Mouse (Mus musculus): ENCODE measurements around the gene Calhm2.

Calhm2 gene

DNA sequence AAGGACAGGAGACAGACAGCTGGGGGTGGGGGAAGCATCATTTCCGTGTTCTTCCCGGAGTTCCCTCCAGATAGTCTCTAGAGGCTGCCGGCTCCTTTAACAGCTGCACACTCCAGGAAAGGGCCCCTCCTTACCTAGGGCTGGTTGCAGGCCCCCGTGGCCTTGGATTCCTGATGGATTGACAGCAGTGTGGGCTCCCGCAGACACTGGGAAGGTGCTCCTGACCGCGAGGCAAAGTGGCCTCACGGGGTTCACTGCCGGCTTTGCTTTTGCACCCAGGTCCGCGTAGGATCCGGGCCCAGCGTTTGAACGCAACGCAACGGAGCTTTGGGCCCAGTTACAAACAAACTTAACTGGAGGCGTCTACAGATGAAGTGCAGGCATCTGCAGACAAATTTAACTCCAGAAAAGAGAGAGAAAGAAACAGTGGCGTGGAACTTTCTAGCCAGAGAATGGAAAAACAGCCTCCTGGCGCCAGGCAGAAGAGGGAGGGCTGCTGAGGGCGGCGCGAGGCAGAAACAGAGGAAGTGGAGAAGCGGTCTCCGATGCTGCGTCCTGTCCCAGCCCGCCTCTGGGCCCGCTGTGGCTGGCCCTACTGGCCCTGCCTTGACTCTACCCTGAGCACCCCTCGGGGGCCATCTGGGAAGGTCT, at the start of gene Calhm2:
Gene Calhm2, minus strand, starts transcription at position 524 of the 651 bp plus-strand sequence.
- peak; percentile 49 for DNase-seq (ENCODE audit: low spot score)

GRCm38 (mm10) chr19:47186514-47187275, 48.6 kb upstream of the Calhm2 start:
- no peak for DNase-seq (ENCODE audit: low spot score)

- no peak for DNase-seq (ENCODE audit: low spot score)
These were observed 46.6 kb upstream of the Calhm2 start for GRCm38 (mm10) chr19:47184736-47185135.

- no peak for DNase-seq (ENCODE audit: low spot score)
These were observed 46.1 kb upstream of the Calhm2 start for GRCm38 (mm10) chr19:47184221-47184620.

DNA sequence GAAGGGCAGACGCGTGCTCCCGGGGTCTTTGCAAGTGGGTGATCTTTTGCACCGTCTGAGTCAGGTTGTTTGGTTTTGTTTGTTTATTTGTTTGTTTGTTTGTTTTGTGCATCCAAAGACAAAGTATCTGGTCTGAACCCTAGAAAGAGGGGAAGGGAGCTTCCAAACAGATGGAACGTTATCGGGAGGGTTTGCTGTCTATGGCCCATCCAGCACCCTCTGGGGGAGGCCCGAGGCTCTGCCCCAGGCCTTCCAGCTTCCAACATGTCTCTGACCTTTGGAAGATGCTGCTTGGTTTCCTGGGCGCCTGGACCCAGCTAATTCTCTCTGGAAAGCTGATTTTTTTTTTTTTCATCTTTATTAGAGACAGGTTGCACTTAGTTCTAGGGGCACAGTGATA, 41.9 kb upstream of the Calhm2 start:
- DNase-seq (ENCODE audit: low spot score), result no peak

GRCm38 (mm10) chr19:47179272-47179809, 41.2 kb upstream of the Calhm2 start:
- peak; percentile 10 for DNase-seq (ENCODE audit: low spot score)

- peak; percentile 75 for DNase-seq (ENCODE audit: low spot score)
These were observed 40.6 kb upstream of the Calhm2 start, which contains the start of gene Neurl1a for GRCm38 (mm10) chr19:47178431-47179271. TSS of gene Neurl1a (plus strand) at chr19:47178820.

DNA sequence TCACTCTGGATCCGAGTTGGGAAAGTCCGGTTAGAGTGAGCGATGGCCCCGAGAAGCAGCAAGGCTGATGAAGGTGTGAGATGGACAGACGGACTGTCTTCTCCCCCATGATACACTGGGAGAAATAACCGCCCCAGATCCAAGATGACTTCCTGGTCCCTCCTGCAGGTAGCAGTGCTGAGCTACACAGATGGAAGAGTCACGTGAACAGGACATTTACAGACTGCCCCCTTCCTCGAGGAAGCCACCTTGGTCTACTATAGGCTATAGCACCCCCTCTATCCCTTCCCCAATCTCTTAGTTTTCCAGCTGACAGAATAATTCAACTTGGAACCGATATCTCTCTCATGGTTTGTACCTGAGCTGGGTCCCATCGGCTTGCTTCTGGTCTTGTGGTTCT, 39.9 kb upstream of the Calhm2 start:
- peak; percentile 67 for DNase-seq (ENCODE audit: low spot score)

DNA sequence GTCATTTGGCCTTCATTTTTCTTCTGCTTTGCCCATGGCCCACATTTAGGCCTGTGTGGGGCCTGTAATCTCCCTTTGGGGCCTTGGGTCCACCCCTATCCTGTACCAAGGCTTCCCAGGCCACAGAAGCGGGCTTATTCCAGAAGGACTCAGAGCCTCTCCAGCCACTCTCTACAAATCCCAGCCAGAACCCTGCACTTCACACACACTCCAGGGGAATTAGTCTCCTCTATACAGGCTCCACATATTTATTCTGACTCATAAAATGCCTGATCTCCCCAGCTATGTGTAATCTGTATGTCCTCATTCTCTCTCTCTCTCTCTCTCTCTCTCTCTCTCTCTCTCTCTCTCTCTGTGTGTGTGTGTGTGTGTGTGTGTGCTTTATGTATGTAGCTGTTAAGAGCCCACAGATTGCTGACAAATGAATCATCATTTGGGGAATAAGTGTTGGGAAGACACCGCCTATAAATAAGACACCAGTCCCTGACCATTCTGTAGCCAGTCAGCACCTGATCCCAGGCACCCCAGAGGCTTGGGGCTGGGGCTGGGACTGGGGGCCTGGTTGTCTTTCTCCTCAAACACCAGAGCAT, 38.9 kb upstream of the Calhm2 start:
- no peak for DNase-seq (ENCODE audit: low spot score)

GRCm38 (mm10) chr19:47175472-47175871, 37.4 kb upstream of the Calhm2 start:
- DNase-seq (ENCODE audit: low spot score), result no peak

- DNase-seq (ENCODE audit: low spot score), result peak; percentile 53
These were observed 36.4 kb upstream of the Calhm2 start for GRCm38 (mm10) chr19:47174515-47174914.

GRCm38 (mm10) chr19:47168793-47169412, 30.8 kb upstream of the Calhm2 start:
- peak; percentile 92 for DNase-seq (ENCODE audit: low spot score)

- peak; percentile 87 for DNase-seq (ENCODE audit: low spot score)
These were observed 30.1 kb upstream of the Calhm2 start for GRCm38 (mm10) chr19:47168223-47168622.

DNA sequence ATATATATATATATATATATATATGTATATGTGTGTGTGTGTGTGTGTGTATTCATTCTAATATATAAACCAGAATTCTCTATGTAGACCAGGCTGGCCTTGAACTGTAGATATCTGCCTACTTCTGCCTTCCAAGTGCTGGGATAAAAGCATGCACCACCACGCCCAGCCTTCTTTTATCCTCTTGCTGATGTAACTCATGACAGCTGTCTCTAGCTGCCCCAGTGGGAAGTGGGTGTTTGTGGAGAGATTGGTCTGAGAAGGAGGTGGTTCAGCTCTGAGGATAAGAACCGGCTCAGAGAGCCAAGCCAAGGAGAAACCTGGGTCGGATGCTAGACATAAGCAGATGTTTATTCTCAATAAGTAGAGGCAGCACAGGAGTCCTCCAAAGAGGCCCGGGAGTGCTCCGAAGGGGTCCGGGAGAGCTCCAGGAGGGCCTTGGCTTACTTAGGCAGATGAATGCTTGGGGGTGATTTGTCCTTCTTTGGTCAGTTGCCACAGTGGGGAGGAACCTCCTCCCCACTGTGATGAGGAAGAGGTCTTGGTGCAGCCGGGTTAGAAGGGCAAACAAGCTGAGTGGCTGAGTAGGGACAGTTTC, 29.6 kb upstream of the Calhm2 start:
- DNase-seq (ENCODE audit: low spot score), result no peak

- DNase-seq (ENCODE audit: low spot score), result peak; percentile 46
These were observed 28.7 kb upstream of the Calhm2 start for GRCm38 (mm10) chr19:47166758-47167157.

GRCm38 (mm10) chr19:47163176-47163744, 25.2 kb upstream of the Calhm2 start:
- no peak for DNase-seq (ENCODE audit: low spot score)

DNA sequence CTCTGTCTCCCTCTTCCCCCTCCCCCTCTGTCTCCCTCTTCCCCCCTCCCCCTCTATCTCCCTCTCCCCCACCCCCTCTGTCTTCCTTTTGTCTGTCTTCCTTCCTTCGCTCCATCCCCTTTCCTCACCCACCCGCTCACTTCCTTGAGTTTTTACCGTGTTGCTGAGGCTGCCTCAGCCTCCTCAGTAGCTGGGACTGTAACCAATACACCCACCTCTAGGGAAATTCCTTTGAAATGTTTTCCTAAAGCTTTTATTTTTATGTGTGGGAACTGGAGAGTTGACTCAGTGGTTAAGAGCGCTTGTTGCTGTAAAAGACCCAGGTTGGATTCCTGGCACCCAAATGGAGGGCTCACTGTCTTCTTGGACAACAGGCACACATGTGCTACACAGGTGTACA, 23.6 kb upstream of the Calhm2 start:
- no peak for DNase-seq (ENCODE audit: low spot score)

GRCm38 (mm10) chr19:47157664-47158063, 19.6 kb upstream of the Calhm2 start, which contains the start of gene Calhm3:
TSS of gene Calhm3 (minus strand) at chr19:47157764.
- DNase-seq (ENCODE audit: low spot score), result no peak

DNA sequence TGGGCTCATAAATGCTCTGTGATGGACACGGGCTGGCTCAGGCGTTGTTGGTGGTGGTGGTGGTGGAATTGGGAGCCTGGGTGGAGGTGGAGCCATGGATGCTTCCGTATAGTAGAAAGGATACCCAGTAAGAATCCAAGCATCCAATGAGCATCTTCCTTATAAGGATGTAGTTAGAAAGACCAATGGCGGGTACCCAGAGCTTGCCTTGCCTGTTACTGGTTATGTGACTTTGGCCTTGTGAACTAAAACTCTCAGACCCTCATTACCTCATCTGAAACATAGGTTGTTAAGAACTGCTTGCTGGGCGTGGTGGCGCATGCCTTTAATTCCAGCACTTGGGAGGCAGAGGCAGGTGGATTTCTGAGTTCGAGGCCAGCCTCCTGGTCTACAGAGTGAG, 15.7 kb upstream of the Calhm2 start:
- DNase-seq (ENCODE audit: low spot score), result no peak

GRCm38 (mm10) chr19:47152062-47152369, 13.9 kb upstream of the Calhm2 start:
- DNase-seq (ENCODE audit: low spot score), result peak; percentile 13
